In the genomic region with DNA sequence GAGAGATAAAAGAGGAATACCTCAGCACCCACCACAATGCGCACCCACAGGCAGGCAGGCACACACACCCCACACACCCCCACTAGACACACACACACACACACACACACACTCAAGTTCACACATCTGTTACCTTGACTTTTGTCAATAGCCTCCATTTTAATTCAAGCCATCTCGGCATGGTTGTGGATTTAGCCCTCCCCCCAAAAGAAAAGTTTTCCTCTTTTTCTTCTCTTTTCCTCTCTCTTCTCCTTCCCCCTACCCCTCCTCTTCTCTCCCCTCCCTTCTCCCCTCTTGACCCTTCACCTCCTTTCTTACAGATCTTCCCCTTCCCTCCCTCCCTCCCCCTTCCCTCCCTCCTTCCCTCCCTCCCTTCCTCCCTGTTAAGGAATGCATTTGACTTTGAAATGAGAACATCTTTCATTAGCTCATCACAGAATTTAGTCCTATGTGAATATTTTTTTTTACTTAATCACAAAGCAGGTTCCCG, we compare ENCODE assay signal across 8 mouse cellular contexts.
DNase-seq lines count a peak whose midpoint lies in the region; ATAC-seq and TF ChIP-seq lines count a peak whose summit lies in the region.

No protein-coding gene starts in this region.

- ATAC-seq in heart, embryonic 14.5 days (ENCODE audit: insufficient number of reproducible peaks, insufficient read depth, low FRiP score, low read depth) = no peak
- ATAC-seq in hindbrain, embryonic 12.5 days (ENCODE audit: low FRiP score) = no peak
- ATAC-seq in megakaryocyte progenitor cell, adult 5-6 weeks (replicated peaks; ENCODE audit: poor library complexity) = peak; percentile 15; the same call in 1 of the 2 replicates
- no peak for ATAC-seq in cerebellum, adult (ENCODE audit: insufficient number of reproducible peaks, low FRiP score, low TSS enrichment)

- TF ChIP-seq EP300 in MEL (IDR thresholded peaks at IDR 0.05; ENCODE audit: low read depth in 1 of 2, low read length in 2 of 2) = no peak

- H3K79me2 ChIP-seq in MEL (ENCODE audit: control insufficient read depth, insufficient read depth, low read length, poor library complexity) = peaks cover 2% of the 10 kb centered on the region; the same call in 1 of the 2 replicates

- H3K27me3 ChIP-seq in heart, embryonic 14.5 days (ENCODE audit: control insufficient read depth, insufficient read depth, low read length) = no peaks in the 10 kb centered on the region
- H3K27me3 ChIP-seq in MEL (ENCODE audit: control insufficient read depth in 1 of 2, insufficient read depth in 2 of 2, low read length in 2 of 2) = no peaks in the 10 kb centered on the region; a peak in 1 of 4 replicates
- H3K27me3 ChIP-seq in hindbrain, embryonic 12.5 days = peaks cover 9% of the 10 kb centered on the region; the same call in 1 of the 2 replicates

- no peak for TF ChIP-seq RAD21 in MEL (IDR thresholded peaks at IDR 0.05; ENCODE audit: low read depth, low read length)

- no peaks in the 10 kb centered on the region for H3K9me3 ChIP-seq in heart, embryonic 14.5 days (ENCODE audit: control insufficient read depth, low read length)
- no peaks in the 10 kb centered on the region for H3K9me3 ChIP-seq in MEL (replicated peaks; ENCODE audit: insufficient read depth, low read length)
- H3K9me3 ChIP-seq in hindbrain, embryonic 12.5 days (replicated peaks) = no peaks in the 10 kb centered on the region

- peak overlapping the region; percentile 89 to 92 for H3K27ac ChIP-seq in heart, embryonic 14.5 days (replicated peaks in 1 of 2; ENCODE audit: control insufficient read depth in 1 of 2, insufficient read depth in 1 of 2, low read depth in 2 of 2, low read length in 2 of 2)
- peak overlapping the region; percentile 91 for H3K27ac ChIP-seq in MEL (ENCODE audit: control insufficient read depth, low read depth, low read length)
- peak overlapping the region; percentile 85 for H3K27ac ChIP-seq in hindbrain, embryonic 12.5 days

- no peak overlapping the region for H3K4me3 ChIP-seq in heart, embryonic 14.5 days (ENCODE audit: control insufficient read depth in 1 of 2, insufficient read depth in 1 of 2, low read depth in 1 of 2, low read length in 2 of 2)
- peak overlapping the region; percentile 39 to 54; a peak in 3 of 4 replicates for H3K4me3 ChIP-seq in MEL (ENCODE audit: control insufficient read depth in 1 of 2, insufficient read depth in 1 of 2, low read depth in 2 of 2, low read length in 2 of 2)
- no peak overlapping the region for H3K4me3 ChIP-seq in hindbrain, embryonic 12.5 days

- no peak for TF ChIP-seq CTCF in MEL (IDR thresholded peaks at IDR 0.05 in 2 of 3, conservative IDR thresholded peaks at IDR 0.05 in 1 of 3; ENCODE audit: control insufficient read depth in 1 of 3, insufficient read depth in 1 of 3, low read depth in 2 of 3, low read length in 3 of 3, poor library complexity in 1 of 3, severe bottlenecking in 1 of 3)

- H3K4me1 ChIP-seq in heart, embryonic 14.5 days (ENCODE audit: control insufficient read depth in 2 of 2, insufficient read depth in 2 of 2, low read length in 2 of 2) = peaks cover 62 to 70% of the 10 kb centered on the region in 2 experiments
- H3K4me1 ChIP-seq in MEL (ENCODE audit: control insufficient read depth in 1 of 2, insufficient read depth in 2 of 2, low read length in 2 of 2) = peaks cover 0 to 13% of the 10 kb centered on the region in 2 experiments; a peak in 3 of 4 replicates
- H3K4me1 ChIP-seq in hindbrain, embryonic 12.5 days = peaks cover 68% of the 10 kb centered on the region

- no peak for TF ChIP-seq POLR2A in MEL (IDR thresholded peaks at IDR 0.05; ENCODE audit: control insufficient read depth in 1 of 2, insufficient read depth in 1 of 2, low read depth in 1 of 2, low read length in 2 of 2, poor library complexity in 1 of 2)

- H3K4me2 ChIP-seq in heart, embryonic 14.5 days (ENCODE audit: low read length) = peak overlapping the region; percentile 53
- peak overlapping the region; percentile 39 for H3K4me2 ChIP-seq in hindbrain, embryonic 12.5 days (replicated peaks)

- 19% methylated on average over 3 of the region's 3 CpGs for WGBS in heart, embryonic 14.5 days
- 3% methylated on average over 3 of the region's 3 CpGs for WGBS in hindbrain, embryonic 12.5 days

- peak overlapping the region; percentile 65 for H3K9ac ChIP-seq in heart, embryonic 14.5 days (ENCODE audit: low read length)
- H3K9ac ChIP-seq in MEL (ENCODE audit: control insufficient read depth, low read depth, low read length, poor library complexity, severe bottlenecking) = peak overlapping the region; percentile 43
- H3K9ac ChIP-seq in hindbrain, embryonic 12.5 days = no peak overlapping the region

- no peak for DNase-seq in heart, adult 9 months (ENCODE audit: low spot score in 2 of 2)
- peak; percentile 47 for DNase-seq in MEL (ENCODE audit: low read depth, low spot score)
- no peak for DNase-seq in ovary, postnatal 14 days (ENCODE audit: low spot score)
- no peak for DNase-seq in left cerebral cortex, adult 9 months (ENCODE audit: low spot score in 2 of 2)

- no peaks in the 10 kb centered on the region for H3K36me3 ChIP-seq in heart, embryonic 14.5 days (ENCODE audit: control insufficient read depth, insufficient read depth, low read length)
- H3K36me3 ChIP-seq in MEL (ENCODE audit: control insufficient read depth in 1 of 2, insufficient read depth in 2 of 2, low read length in 2 of 2) = peaks cover 0 to 10% of the 10 kb centered on the region in 2 experiments; a peak in 2 of 4 replicates
- H3K36me3 ChIP-seq in hindbrain, embryonic 12.5 days = no peaks in the 10 kb centered on the region

TF ChIP-seq in MEL, 35 proteins besides CTCF, POLR2A, EP300 and RAD21:
- no peak for TF ChIP-seq TBP (IDR thresholded peaks at IDR 0.05; ENCODE audit: low read depth, low read length)
- TF ChIP-seq TAL1 (IDR thresholded peaks at IDR 0.05; ENCODE audit: low read length) = peak; percentile 48
TF ChIP-seq in MEL: peak in this region for 1.

Comparison
In these comparisons a context has a peak if more than half of its experiments do, and no peak if none do; other contexts are left out.
1. H3K4me3 ChIP-seq: peak in MEL (2 of 2); none in heart, embryonic 14.5 days (0 of 2) and hindbrain, embryonic 12.5 days (single experiment).
2. Peak in every context shown above with its lines, with median percentiles within 50 percentile points of each other: H3K27ac ChIP-seq.